Mouse (Mus musculus): Measurements from ENCODE around the gene Ntf3.
A peak's percentile ranks its signal among the peaks of the same experiment; 100 is the strongest.

The Ntf3 gene

DNA sequence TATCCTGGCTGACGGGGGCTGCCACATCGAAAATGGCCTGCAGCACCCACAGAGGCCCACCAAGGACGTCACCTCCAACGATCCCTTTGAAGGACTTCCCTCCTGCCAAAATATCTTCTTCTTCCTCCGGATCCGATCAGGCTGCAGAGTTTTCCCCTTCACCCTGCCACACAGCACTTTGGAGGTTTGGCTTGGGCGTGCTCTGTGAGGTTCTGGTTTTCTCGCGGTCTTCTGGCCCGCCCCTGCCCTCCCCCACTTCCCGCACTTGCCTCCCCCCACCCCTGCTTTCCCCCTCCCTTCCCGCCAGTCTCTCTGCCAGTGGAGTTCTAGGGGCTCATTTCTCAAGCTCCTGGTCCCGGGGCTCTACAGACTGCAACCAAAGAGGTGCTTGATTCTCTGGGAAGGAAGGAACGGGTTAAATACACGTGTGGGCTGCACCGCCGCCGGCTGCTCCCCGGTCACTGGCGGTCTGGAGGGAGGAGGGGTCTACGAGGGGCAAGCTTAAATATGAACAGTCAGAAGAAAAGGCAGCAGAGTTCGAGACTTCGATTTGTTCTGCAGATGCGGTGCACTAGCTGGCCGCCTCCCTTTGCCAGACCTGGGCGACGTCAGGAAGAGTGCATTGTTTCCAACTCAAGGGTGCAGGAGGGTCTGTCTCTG is at the start of gene Ntf3:
Ntf3 (minus strand) TSS at position 363 of the 660 bp plus-strand sequence.
- DNase-seq, result peak; percentile 97

DNA sequence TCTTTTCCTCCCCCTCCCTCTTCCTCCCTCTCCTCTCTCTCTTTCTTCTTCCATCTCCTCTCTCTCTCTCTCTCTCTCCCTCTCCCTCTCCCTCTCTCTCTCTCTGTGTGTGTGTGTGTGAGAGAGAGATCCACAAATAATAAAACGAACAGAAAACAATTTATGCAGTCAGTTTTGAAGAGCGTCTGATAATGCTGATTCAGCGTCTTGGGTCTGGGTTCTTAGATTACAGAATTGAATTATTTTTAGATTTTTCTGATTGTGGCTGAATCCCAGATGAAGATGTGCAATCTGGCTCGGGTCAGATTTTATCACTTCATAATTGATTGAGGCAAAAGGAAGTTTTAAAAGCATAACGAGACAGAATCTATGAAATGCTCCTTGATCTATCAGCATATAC is 46.6 kb upstream of the Ntf3 start:
- no peak for DNase-seq

DNA sequence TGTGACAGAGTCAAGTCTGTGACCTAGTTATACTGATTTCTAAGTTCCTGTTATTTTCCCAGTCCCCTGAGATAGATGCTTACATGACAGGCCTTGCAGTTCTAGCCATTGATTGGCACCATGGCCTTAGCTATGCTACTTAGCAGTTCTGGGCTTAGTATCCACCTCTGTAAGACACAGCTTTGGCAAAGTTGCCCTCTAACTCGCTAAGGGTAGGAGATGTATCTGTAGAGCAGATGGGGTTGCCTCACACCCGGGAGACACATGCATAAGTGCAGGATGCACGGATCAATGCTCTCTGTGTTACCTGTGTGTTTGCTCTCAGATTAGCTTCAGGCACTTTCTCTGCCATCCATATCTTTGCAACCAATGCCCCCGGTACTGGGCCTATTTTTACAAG is 36.7 kb upstream of the Ntf3 start:
- peak; percentile 52 for DNase-seq

DNA sequence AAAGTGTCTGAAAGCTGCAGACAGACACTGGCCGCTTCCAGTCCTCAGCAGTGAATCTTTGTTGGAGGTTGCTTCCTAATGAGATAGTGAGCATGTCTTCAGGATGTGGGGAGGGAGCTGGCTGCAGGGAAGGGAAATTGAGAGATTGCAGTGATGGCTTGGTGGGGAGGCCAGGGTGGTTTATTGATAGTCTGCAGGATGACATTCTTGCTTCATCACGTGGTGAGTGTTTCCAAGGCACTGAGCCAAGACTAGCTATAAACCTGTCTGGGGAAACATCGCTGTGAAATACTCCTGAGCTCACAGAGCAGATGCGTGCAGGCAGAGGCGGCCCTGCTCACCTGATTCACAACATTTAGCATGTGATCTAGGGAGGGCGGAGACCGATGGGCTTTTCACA is 36.2 kb upstream of the Ntf3 start:
- peak; percentile 82 for DNase-seq

DNA sequence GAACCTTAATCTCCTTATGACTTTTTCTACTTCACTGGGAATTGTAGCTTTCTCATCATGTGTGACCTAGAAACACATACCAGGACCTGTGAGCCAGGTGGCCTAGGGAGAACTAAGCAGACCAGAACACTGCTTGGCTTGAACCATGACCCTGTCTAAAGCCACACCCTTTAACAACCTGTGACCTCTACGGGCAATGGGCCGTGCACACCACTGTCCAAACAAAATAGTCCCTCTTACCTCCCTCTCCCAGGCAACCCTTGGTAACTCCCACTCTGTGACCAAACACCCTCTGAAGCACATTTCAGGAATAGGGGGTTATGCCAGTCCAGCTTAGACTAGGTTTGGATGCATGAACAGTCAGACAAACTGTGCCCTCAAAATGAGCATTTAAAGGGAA is 35.0 kb upstream of the Ntf3 start:
- DNase-seq, result peak; percentile 58

DNA sequence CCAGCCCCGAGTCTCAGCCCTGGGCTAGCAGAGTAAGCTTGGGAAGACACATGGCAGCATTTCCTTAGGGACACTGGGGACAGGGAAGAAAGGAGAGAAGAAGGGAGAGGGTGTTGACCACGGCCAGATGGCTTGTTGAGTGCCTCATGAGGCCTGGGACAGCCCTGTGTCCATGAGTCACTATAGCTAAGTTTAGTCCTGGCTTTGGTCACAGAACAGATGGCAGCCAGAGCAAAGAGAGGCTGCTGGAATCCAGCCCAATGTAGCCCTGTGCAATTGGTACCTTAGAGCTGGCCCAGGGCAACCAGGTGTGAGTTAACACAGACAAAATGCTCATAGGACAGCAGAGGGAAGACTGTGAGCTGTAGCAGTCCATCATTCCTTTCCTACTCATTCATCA is 33.2 kb upstream of the Ntf3 start:
- peak; percentile 88 for DNase-seq

DNA sequence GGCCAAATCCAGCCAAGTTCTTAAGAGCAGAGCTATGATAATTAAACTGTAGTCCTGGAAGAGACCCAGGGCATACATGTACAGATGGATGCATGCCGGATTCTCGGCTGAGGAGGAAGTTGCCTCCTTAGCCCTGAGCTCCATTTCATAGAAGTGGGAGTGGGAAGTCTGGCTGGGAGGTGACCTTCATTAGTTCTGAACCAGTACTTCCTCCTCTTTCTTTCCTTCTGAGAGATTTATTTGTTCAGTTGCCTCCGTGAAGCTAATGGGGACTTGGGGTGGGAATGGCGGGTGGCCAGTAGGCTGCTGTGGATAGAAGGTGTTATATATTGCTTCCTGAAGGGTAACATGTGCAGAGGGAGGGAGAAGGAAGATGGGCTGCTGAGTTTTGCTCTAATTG is 28.1 kb upstream of the Ntf3 start:
- DNase-seq, result peak; percentile 57

DNA sequence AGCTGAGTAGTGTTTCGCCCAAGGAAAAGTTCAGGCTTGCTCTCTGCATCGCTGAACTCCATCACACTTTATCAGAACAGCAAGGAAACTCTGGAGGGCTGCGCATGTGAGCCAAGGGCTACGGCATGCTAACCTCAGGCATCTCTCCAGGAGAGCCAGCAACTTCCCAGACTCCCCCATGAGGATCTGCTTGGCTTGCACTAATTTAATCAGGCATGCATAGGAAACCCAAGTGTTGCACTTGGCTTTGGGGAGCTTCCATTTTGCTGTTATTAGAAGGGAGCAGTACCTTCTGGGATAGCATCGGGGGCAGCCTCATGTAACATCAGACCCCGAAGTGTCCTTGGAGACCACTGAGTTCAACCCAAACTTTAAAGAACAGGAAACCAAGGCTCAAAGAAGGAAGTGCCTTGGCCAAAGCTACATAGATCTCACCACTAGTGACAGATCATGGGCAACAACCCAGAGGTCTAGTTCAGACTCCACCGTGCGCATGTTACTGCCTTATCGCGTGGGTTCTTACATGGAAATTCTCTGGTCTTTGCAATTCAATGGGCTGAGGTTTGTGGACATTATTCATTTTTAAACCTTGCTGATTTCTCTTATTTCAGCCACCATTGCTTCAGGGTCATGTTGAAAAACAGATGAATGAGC is 23.6 kb upstream of the Ntf3 start:
- peak; percentile 94 for DNase-seq

DNA sequence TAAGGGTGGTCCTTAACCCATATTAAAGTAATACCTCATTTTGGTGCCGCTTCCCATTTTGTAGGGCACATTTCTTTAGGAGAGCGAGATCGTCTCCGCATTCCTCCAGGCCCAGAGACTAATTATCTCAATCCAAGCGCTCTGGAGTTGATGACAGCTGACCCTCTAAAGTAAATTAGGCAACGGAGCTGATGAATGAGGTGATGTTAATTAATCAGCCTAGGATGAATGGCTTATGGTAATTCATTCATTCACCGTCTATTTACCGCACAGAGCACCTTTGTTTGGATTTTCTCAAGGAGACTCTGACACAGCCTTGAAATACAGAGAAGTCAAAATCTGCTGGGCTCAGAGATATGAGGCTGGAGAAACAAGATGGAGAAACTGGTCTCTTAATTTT is 20.7 kb upstream of the Ntf3 start:
- peak; percentile 22 for DNase-seq

DNA sequence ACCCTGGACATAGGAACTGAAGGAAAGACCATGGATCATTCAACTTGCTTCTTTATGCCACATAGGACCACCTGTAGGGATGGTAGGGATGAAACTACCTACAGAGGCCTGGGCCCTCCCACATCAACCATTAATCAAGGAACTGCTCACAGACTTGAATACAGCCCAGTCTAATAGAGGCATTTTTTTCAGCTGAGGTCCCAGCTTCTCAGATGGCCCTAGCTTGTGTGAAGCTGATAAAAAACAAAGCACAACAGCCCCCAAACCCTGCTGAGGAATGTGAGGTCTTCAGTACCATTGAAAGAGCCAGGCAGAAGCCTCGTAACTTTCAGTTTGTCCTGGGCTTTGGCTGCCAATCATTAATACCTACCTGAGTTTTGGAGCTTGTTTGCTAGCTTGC is 19.4 kb upstream of the Ntf3 start:
- peak; percentile 68 for DNase-seq

DNA sequence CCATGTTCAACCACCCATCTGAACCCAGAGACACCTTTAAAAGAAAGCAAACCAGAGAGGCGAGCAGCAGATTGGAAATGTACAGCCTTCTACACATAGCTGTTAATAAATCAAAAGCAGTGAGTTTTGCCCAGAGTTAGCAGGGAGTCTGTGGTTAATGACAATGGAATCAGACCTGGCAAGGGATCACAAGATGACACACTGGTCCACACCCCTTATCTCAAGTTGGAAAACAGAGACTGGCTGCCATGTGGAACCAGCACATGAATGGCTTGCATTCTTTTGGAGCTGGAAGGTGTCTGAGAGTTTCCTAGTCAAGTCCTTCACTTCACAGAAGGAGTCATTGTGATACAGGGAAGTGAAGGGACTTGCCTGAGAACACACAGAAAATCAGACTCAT is 5.4 kb upstream of the Ntf3 start:
- peak; percentile 29 for DNase-seq

DNA sequence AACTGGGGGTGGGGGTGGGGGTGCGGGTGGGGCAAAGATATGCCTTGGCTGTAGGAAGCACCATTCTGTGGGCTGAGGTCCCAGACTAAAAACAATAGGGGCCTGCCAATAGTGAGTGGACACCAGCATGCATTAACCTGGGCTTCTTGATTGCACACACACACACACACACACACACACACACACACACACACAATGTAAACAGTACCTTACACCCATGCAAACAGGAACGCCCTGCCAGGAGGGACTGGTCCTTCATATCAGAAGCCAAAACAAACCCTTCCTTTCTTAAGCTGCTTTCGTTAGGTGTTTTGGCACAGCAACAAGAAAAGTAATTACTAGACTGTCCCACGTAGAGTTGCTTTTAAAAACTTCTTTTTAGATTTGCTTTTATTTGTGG is 4.1 kb upstream of the Ntf3 start:
- DNase-seq, result no peak

DNA sequence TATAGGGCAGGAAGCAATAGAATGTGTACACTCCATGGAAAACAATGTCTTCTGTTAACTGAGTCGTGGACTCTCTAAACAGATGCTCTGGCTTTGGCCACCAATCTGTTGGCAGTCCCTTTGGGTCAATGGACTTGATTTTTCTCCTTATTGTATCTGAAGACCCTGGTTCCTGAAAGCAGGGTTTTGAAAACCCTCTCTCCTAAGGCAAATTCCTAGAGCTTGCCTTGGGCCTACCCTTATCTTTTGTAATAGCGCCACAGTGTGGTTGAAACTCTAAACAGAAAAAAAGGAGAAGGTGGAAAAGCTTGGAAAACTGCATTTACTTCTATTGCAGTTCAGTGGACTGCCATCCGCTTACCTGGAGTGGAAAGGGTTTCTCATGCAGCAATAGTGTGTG is 1.0 kb upstream of the Ntf3 start:
- DNase-seq, result peak; percentile 92

DNA sequence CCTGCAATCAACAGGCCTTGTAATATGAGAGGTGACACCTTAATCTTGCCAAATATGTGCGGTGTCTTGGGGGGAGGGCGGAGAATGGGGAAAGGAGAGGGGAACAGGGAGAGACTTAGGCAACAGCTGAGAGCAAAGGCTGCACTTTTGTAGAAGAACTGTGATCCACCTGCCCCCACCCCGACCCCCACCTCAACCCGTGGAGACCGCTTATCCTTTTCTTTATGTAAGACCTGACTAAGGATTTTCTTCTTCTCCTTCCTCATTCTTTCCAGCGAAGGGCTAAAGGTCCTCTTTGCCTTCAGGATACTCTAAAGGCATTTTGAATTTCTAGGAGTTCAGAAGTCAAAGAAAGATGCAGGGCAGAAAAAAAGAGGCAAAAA is 489 bp upstream of the Ntf3 start:
- DNase-seq, result no peak

DNA sequence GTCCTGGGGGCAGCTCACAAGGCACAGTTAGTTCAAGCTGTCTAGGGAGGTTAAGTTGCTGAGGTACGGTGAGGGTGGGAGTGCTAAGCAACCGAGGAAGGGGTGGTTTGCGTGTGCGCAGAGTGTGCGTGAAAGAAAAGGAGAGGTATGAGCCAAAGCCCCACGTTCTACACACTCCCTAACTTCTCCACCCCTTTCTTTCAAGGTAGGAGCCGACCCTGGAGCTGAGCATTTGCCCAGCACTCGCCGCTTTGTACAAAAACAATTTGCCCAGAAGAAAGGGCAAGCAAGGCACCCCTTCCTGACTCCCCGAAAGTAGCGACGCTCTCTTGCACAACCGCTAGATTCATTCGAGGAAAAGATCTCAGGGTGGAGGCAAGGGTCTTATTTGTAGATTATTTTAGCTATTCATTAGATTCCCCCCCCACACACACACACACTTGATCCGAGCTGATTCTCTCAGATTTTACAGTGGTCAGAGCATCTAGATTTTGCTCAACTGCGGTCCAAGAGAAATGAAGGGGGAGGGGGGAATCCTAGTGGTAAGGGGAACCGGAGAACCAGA is 1.0 kb downstream of the Ntf3 start:
- DNase-seq, result peak; percentile 90

DNA sequence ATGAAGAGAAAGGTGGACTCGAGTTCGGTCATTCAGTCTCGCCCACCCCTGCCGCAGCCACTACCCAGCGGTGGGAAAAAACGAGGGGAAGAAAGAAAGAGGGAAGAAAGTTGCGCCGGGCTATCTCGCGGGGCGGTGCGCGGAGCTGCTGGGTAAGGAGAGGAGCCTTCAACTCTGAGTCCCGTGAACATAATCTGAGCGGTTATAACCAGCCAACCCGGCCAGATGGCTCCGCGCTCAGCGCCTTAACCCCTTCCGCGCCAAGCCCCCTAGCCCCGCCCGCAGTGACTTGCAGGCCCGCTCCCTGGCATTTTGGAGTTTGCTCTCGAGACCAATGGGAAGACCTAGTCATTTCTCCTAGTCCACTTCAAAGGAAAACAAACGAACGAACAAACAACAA is 1.9 kb downstream of the Ntf3 start:
- DNase-seq, result peak; percentile 96

DNA sequence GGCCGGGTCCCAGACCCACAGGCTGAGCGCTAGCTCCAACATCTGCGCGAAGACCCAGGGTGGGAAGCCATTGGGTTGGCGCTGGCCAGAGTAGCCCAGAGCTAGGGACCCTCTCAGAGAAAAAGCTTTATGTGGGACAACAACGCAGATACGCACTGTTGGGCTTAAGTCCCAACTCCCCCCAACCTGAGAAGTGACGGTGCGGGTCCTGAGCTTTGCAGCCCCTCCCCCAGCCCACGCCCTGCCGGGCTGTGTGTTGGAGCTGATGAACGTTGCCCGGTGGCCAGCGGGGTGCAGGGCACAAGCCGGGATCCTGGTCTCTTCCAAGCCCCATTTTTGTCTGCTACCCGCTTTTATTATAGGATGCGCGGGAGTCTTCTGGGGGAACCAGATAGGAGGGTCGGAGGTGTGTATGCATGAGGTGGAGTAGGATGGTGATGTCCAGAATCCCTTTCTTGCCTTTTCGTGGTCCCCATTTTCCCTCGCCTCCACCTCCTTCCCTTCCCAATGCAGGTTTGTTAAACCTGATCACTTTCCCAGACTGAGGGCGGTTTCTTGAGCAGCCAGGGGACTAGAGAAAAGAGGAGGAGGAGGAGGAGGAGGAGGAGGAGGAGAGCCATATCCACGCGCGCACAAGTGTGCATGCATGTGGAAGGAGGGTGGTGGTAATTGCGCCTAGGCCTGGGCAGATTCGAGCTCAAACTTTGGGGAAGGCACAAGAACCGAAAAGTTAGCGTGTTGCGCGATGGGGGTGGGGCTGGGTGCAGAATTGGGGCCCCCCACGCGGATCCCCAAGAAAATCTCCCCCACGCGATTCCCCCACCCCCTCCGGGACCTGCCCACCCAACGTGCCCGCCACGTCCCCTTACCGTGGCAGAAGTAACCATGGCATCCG is 2.6 kb downstream of the Ntf3 start:
- peak; percentile 94 for DNase-seq

DNA sequence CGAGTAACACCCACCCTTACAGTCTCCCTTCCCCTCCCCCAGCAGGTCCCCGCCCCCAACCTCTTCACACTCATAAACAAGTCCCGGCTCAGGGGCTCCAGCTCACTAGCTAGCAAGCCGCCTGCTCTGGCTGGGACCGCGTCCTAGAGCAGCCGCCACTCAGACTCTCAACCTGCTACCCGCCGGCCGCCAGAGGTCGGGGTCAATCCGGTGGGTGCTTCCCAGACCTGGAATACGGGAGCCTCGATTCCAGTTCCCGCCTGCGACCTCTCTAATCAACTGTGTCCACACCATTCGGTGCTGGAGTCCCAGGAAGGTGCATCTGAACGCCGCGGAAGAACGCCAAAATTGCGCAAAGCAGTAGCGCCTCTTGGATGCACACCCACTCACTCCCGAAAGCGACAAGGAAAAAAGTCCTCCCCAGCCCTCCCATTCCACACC is 3.5 kb downstream of the Ntf3 start:
- peak; percentile 98 for DNase-seq

DNA sequence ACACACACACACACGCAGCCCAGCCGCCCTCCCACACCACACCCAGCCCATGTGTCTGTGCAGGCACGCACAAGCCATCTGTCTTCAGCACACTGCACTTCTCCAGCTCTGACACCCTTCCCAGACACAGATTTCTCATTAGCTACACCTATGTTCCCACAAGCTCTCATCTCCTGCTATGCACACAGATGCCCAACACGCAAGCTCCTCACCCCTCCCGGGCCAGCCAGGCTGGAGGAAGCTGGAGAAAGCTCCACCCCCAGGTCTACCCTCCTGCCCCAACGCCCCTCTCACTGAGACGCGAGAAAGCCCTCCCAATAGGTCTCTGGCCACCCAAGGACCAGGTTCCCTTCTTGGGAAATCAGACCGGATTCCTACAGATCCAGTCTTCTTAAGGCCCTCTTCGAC is 4.4 kb downstream of the Ntf3 start:
- peak; percentile 97 for DNase-seq

DNA sequence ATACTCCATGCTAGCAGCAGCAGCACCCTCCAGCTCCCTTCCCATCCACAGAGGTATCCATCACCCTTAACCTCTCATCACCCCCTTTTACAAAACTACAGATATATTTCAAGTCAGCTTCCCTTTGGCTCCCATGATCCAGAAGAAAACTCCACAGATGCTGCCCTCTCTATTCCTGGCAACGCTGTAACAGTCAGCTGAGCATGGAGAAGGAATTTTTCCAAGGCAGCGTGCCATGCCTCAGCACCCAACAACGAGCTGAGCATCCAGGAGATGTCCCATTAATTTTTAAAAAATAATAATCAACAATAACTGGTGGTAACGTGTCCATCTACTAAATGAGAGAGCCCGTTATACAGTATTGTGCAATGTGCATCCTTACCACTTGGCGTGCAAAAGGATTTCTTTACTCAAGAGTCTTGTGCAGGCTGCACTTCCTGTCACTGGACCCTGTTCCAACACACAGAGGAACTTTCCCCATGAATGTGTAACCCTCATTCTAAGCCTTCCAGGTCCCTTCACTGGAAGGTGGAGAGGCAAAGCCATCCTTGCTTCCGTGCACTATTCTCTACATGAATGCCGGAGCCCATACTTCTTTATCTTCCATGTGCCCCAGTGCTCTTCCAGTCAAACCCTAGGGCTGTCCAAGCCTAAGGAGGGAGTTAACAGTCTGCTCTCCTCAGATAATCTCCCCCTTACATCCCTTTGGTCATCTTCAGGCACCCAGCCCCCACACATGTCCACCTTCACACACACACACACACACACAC is 5.0 kb downstream of the Ntf3 start:
- peak; percentile 91 for DNase-seq

DNA sequence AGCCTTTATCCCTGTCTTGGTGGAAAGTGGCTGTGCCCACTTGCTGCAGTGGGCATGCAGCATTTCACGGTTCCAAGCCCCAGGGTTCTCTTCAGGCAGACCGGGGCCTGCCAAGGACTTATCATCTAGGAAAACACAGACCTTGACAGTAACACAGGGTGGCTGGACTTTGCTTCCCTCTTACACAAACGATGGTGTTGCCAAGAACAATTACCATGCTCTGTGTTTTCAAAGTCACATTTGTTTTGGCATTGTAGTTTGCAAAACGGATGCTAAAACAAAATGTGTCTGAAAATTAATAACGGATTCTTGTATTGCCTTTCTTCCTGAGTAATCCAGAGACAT is 6.7 kb downstream of the Ntf3 start:
- DNase-seq, result no peak

DNA sequence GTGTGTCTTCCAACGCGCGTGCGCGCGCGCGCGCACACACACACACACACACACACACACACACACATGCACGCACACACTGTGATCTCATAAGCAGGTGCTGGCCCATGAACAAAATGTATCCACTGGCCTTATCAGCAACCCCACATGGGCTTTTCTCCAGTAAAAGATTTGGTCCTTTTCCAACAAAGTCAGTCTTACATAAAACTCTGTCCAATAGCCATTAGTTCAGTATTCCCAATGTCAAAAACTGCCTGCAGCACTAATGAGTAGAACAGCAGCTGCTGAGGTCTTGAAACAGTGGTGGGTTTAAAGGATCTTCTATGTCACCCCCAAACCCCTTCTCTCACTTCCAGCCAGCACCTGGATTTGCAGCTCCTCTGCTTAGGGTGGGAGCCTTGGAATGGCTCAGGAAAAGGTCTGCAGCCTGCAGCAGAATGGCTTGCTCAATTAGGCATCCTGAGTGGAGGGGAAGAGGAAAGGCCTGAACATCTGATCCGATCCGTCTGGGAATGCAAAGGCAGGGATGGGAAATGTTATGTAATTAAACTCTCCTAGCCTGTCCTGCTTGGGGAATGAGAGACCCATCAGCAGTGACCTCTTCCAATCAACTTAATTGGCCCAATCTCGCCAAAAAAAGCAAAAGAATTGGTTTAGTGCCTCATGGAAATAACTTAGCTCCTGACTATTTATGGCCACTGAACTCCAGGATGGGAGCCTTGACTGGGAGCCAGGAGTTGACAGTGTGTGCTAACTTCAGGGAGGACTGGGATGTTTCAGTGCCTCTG is 7.2 kb downstream of the Ntf3 start:
- peak; percentile 99 for DNase-seq
